Mouse (Mus musculus): Measurements from ENCODE around the gene Tcf3.
A peak's percentile ranks its signal among the peaks of the same experiment; 100 is the strongest.

The Tcf3 gene

DNA sequence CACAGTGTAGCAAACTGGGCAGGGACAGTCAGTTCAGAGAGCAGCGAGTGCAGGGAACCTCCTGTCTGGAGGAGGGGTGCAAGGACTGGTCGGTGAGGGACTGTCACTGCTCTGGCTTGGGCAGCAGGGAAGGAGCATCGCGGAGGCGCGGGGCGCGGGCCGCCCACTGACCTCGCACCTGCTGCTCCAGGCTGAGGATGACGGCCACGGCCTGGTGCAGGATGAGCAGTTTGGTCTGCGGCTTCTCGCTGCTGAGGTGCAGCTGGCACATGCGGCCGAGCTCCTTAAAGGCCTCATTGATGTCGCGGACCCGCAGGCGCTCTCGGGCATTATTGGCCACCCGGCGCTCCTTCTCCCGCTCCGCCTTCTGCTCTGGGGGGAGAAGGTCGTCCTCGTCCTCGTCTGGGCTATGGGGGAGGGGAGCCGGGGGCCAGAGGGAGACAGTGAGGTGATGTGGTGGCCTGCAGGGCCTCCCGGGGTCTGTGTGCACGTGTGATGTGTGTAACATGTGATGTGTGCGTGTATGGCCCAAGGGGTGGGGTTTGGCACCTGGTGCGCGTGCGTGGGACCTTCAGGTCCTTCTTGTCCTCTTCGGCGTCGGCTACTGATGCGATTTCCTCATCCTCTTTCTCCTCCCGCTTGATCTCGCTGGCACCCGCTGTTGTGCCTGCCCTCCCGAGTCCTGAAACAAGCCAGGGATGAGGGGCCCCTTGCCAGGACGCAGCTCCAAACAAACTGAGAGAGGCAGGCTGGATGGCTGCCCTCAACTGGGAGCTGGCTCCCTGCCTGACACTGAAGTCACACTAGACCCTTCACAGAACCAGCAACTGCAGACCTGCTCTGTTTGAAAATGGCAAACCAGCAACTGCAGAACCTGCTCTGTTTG, 20.5 kb downstream of the Tcf3 start:
- DNase-seq (ENCODE audit: extremely low spot score, low read depth, low spot score), result no peak

DNA sequence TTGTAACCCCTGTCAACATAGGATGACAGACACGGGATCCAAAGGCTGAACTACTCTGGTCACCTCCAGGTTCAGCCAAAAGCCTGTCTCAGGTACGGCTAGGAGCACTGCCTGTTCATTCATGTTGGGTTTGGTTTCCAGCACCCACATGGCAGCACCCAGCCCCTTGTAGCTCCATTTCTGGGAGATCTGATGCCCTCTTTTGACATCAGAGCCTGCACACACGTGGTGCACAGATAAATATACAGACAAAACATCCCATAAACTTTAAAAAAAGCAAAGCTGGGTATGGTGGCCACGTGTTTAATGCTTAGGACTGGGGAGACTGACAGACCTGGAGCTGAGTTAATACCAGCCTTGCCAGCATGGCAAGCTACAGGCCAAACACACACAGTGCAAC, 25.5 kb downstream of the Tcf3 start:
- no peak for DNase-seq (ENCODE audit: extremely low spot score, low read depth, low spot score)

DNA sequence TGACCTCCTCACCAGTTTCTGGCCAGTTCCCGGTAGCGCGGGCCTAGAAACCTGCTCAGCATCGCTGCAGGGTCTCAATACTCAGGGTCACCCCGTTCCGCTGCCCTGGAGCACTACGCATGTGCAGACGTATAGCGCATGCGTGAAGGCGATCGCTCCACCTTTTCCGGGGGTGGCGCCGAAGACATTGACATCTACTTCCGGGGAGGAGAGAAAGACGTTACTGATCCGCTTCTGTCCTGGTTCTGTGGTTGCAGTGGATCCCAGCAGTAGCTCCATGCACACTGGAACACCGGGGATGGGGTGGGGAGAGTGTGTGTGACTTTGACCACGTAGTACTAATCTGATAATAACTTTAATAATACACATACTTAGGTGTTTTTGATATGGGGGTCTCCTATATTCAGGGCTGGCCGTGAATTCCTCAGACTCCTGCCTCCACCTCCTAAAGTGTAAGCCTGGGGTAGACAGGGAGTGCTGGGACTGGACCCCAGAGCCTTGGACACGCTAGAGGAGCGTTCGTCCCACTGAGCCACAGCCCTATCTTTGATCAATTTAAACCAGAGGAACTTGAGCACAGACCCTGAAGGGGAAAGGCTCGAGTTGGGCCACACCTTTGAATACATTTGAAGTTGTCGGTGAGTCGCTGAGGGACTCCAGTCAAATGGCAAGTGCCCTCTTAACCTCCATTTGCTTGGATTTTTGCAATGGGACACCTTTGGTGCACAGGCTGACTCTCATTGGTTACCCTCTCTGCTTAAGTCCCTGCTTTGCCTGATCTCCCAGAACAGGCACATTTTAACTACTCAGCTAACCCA, 26.6 kb downstream of the Tcf3 start, which contains the start of gene Uqcr11:
TSS of gene Uqcr11 (minus strand) at position 147 of the 818 bp plus-strand sequence.
- DNase-seq (ENCODE audit: extremely low spot score, low read depth, low spot score), result peak; percentile 73

DNA sequence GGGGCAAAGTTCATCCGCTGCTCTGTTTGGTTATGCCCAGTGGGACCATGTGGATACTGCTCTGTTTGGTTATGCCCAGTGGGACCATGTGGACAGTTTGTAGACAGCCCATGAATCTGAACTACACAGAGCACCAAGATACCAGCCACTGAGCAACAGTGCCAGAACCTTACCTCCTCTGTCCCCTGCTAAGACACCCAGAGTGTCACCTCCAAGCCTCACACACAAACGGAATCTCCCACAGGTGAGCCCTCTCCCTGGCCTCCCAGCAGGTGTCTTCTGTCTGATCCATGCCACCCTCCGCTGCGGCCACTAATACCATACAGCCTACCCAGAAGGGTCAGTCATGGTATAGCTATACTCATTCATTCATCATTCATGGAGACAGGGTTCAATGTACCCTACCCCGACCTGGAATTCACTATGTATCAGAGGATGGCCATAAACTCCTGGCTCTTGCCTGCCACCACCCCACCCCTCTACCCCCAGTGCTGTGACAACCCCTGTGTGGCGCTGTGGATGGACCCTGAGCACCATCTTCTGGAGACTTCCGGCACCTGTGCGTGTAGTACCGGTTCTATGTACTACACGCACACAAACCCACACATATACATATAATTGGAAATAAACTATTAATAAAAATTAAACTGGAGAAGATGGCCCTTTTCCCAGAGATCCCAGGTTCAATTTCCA, 27.8 kb downstream of the Tcf3 start:
- no peak for DNase-seq (ENCODE audit: extremely low spot score, low read depth, low spot score)

DNA sequence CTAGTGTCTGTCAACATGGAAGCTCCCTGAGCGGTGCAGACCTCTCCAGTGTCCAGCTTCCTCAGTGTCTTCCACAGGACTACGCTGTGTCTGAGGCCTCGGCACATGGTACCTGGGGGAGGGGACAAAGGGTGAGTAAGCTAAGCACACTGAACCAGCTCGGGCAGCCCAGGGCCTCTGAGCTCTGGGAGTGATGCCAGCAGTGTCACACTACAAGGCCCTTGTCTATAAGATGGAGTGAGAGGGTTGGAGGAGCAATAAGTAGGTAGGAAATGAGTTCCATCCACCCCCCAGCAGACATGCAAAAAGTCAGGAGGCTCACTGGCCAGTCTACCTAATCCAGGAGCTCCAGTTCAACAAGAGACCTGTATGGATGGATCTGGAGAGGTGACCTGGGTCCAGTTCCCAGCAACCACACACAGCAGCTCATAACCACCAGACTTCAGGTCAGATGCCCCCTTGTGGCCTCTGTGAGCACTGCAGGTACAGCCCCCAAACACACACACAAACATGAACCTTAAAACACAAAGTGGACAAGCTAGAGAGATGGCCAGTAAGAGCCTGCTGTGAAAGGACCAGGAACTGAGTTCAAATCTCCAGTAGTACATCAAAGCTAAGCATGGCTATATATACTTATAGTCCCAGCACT, 30.3 kb downstream of the Tcf3 start:
- no peak for DNase-seq (ENCODE audit: extremely low spot score, low read depth, low spot score)

DNA sequence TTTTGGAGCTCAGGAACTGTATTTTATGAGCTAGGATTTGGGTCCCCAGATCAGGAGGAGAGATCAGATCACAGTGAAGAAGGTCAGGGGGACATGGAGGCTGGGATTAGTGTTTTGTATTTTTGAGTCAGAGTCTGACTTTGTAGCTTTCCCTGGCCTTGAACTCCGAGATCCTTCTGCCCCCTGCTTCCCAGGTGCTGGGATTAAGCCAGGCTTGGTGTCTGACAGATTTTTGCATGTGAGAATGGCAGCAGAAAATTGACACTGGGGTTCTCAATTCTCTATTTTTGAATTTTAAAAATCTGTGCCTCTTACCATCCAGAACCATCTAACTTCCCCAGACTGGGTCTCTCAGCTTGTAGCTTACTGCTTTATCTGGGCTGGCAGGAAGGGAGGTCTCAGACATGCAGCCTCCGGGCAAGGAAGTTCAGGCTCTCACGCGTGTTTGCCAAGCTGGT, 32.7 kb downstream of the Tcf3 start:
- DNase-seq (ENCODE audit: extremely low spot score, low read depth, low spot score), result no peak

DNA sequence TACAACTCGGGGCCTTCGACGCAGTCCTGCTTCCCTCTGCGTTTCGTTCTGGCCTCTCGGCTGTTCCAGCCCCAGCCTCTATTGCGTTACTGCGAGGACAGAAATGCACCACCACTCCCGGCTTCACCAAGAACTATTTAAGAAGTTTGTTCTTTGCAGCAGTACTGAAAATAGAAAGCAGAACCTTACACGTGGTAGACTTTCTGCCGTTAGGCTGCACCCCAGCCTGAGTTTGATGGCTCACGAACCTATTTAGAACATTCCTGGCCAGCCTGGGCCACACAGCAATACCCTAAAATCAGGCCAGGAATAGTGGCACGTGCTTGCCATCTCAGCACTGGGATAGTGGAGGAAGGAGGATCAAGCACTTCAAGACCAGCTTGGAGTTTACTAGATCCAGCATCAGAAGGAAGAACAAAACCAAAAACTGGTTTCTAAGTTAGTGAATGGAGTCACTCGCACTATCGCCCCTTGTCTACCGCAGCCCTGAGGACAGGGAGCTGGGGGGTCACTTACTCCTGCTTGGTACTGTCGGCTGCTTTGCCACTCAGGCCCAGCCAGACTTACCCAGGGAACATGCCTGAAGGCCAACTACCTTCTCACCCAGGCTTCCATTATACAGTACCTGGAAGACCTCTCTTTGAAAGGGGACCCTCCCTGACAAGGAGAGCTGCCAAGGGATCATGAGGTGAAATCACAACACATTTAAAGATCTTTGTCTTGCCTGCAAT, 33.3 kb downstream of the Tcf3 start:
- DNase-seq (ENCODE audit: extremely low spot score, low read depth, low spot score), result no peak

DNA sequence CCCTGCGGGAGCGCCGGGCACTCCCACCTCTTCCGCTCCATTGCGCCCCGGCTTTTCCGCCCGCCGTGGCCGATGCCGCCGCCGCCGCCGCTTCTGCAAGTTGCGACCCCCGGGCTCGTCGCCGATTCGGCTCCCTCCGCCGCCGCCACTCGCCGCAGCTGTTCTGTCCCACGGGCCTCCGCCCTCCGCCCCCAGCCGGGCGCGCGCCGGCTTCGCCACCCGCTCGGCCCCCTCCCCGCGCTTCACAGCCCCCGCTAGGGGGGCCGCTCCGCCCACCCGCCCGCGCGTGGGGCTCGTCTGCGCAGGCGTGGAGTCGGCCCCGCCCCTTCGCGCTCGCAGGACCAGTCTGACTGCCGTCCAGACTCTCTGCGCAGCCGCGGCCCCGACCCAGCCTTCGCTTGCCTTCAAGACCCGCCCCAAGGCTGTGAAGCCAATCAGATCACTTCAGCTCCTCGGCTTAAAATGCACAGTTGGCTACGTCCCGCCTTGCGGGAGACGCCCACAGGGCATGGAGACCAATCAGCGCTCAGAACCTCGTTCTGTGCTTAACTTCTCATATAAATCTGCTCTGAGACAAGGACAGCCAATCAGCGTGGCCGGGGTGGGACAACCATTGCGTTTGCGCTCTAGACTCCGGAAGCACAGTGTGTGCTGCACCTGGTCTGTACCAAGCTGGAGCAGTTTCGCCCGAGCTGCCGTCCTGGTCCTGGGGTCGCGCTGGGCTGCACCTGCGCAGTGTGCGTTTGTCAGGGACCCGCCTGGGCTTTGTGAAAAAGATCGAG, 34.1 kb downstream of the Tcf3 start, which contains the start of gene Mbd3:
TSS of gene Mbd3 (minus strand) at position 360 of the 782 bp plus-strand sequence.
- peak; percentile 100 for DNase-seq (ENCODE audit: extremely low spot score, low read depth, low spot score)

DNA sequence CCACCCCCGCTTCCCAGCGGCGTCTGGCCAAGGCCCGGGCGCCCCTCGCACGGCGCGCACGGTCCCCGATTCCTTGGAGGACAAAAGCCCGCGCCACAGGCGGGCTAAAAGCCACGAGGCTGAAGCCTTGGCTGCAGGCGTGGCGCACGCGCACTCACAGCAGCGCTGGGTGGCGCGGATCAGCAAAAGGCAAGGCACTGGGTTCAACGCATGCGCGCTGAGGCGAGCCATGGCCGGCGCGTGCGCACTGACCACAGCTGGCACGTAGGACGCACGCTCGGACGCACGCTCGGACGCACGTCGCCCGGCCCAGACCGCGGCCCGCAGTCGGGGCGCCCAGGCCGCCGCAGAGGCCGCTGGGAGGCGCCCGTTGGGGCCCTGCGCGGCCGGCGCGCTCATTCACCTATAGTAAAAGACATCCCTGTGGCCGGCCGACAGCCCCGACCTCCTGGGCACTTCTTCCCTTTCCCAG, 34.7 kb downstream of the Tcf3 start:
- DNase-seq (ENCODE audit: extremely low spot score, low read depth, low spot score), result peak; percentile 94

DNA sequence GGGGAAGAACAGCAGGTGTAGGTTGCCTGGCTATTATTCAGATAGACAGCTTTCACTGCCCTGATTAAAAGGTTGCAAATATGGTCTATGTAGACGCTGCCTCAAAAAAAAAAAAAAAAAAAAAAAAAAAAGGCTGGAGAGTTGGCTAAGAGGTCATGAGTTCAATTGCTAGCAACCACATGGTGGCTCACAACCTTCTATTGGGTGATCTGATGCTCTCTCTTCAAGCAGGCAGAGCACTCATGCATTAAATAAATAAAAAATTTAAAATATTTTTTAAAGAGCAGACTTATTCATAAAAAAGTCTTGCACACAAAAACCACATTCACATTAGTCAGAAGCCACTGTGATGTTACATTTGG, 35.3 kb downstream of the Tcf3 start:
- DNase-seq (ENCODE audit: extremely low spot score, low read depth, low spot score), result no peak

DNA sequence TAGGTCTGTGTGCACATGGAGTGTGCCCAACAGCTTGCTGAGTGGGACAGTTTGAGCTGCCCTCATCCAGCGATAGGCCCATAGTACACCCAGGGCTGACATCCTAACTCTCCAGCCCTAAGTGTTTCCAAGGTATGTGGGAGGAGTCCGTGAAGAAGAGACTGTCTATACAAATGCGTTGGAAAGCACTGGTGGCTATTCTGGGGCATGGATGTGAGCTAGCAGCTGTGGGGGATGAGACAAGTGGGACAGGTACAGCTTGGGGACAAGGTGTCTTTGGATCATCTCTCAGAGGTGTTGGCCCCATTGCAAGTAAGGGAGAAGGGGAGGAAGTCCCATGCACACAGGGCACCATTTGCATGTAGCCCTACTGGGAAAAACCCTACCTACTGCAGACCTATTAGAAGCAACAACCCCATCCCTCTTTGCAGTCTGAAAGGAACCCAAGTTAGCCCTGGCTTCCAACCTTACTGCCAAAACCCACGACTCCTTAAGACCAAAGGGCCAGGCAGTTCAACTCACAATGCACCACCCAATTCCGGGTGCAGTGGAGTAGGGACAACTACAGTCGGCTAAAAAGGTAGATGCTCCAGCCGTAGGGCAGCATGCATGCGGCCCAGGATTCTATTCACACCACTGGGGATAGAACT, 35.8 kb downstream of the Tcf3 start:
- DNase-seq (ENCODE audit: extremely low spot score, low read depth, low spot score), result no peak

DNA sequence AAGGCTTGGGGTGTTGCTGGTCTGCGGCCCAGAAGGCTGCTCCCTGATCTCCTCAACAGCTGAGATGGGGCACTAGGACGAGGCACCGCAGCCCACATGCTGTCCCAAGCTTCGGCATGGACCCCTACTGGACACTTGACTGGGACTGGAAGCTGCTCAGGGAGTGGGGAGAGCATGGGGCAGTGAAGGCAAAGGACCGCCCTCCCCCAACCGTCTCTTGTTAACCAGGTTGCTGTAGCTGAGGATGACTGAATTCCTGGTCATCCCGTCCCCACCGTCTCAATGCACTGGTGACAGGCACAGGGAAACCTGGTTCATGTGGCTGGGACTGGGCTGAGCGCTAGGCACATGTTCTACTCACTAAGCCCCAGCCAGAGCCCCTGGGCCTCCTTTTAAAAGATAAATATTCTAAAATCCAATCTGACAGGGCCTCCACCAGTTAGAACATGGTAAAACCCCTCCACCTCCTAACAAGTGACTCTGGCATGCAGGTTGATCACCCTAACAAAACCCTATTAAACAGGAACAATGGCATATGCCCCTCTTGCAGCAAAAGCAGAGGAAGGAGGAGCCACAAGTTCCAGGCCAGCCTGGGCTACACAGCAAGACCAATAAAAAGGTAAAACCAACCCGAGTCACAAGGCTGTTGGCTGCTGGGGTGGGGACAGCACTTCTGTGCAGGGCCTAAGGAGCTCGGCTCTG, 36.5 kb downstream of the Tcf3 start:
- DNase-seq (ENCODE audit: extremely low spot score, low read depth, low spot score), result no peak

DNA sequence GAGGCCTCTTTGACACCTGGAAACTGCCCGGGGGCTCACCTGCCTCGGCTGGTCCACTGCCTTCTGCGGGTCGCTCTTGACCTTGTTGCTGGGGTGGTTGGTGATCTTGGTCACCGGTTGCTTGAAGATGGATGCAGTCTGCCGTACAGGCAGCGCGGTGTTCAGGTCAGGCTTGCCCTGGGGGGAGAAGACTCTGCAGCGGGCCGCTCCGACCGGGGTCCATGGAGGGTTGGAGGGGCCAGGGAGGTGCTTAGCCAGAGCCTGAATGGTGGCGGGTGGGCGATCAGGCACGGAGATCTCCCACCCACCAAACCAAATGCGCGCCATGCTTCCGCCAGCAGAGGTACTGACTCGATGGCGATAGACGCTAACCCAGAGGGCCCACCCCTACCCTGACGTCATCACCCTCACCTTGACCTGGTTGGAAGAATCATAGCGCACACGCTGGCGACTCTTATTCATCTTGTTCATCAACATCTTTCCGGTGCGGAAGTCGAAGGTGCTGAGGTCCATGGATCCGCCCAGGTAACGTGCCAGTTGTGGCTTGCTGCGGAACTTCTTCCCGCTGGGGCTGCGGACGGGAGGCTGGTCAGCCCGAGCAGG, 38.3 kb downstream of the Tcf3 start:
- DNase-seq (ENCODE audit: extremely low spot score, low read depth, low spot score), result no peak

DNA sequence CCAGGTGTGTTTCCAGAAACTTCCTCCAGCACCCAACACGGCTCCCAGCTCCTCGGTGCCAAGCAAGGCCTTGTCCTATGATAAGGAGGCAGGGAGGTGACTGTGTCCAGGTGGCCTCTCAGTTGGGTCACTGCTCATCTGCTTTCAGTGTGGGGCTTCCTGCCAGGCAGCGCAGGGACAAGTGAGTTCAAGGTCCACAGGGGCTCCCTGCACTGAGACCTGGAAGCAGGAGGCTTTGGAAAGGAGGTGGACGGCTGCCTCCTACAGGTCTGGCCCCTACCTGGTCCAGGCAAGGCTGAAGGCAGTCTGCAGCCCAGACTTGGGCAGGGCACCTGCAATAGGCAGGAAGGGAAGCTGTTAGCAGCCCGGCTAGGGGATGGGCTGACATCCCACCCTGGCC, 40.8 kb downstream of the Tcf3 start:
- DNase-seq (ENCODE audit: extremely low spot score, low read depth, low spot score), result no peak

DNA sequence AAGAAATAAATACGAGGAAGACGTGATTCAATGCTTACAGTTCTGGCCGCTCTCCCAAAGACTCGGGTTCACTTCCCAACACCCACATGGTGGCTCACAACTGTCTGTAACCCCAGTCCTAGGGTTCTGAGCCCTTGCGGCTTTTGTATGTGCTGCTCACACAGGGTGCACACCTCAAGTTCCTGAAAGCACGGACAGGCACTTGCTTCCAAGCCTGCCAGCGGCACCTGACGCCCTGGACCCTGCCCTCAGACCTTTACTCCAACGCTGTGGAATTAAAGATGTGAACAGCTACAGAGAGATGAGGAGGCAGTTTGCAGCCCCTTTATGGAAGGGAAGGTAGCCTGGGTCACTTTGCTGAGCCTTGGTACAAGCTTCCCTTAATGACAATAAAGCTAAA, 42.8 kb downstream of the Tcf3 start:
- DNase-seq (ENCODE audit: extremely low spot score, low read depth, low spot score), result no peak

DNA sequence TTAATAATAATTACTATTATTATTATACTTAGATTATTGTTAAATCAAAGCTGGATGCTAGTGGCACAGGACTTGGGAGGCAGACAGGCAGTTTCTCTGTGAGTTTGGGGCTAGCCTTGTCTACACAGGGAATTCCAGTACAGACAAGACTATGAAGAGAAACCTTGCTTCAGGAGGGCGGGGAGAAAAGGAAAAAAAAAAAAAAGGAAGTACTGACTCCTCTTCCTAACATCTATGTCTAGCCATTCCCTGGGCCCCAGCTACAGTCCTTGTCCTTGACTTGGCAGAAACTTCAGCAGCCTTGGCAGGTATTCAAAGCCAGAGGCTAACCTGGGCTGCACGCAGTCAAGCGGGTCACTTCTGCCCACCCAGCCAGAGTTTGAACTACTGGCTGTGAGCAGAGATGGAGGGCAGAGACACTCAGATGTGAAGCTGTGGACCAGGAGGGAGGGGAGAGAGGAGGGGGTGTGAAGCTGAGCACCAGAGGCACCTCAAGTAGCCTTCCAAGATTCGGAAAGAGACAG, 44.2 kb downstream of the Tcf3 start:
- DNase-seq (ENCODE audit: extremely low spot score, low read depth, low spot score), result no peak

DNA sequence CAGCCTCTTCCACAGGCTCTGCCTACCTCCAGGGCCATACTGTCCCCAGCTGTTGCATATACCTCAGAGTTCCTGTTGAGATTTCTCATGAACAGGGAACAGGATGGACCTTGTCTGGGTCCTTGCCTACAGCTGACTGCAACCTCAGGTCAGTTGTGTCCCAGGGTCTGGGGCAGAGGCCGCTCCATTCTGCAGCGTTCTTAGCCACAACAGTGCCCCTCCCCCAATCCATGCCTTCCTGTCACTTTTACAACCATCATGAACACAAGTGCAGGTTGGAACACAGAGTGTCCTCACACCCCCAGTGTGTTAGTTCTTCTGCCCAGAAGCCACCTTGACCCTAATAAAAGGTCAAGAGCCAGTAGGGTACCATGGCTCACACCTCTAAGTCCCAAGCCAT, 44.7 kb downstream of the Tcf3 start:
- no peak for DNase-seq (ENCODE audit: extremely low spot score, low read depth, low spot score)
